Mouse (Mus musculus) urinary bladder, postnatal 36 days (tissue): Measurements from ENCODE around the gene Lrrc32.

Experiments
- DNase-seq, 2 experiments: peaks; one replicate each; pipeline ENCODE4 v3.0.0; 2022; ENCODE audit warnings: low spot score in 2 of 2, mixed read lengths in 1 of 2

The Lrrc32 gene

DNA sequence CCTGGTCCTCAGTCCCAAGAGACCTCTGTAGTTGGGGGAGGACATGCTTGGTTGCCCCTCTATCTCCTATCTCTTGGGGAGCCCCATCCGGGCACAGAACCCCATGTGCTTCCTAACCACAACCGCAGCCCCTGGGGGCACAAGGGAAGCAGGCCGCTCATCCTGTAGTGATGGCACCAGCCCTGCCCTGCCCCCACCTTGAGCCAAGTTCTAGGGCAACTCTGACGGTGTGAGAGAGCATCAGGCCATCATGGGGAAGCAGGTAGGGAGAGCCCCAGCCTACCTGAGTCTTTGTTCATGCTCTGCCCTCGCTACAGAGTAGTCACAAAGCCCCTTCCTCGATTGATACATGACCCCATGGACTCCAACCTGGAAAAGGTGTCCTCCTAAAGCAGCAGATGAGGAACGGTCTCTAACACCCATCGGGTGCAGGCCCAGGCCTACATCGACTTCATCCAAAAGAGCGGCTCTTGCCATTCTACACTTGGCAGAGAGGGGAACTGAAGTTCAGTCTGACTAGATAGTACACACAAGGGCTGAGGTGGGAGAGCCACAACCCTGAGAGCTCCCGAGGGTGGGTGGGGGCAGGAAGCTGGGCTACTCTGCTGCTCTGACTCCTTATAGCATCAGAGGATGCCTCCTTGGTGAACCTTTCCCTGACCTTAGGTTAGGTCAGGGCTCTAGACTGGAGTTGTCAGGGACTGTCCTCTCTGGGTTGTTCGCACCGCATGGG, 519 bp upstream of the Lrrc32 start:
- no peak for DNase-seq

DNA sequence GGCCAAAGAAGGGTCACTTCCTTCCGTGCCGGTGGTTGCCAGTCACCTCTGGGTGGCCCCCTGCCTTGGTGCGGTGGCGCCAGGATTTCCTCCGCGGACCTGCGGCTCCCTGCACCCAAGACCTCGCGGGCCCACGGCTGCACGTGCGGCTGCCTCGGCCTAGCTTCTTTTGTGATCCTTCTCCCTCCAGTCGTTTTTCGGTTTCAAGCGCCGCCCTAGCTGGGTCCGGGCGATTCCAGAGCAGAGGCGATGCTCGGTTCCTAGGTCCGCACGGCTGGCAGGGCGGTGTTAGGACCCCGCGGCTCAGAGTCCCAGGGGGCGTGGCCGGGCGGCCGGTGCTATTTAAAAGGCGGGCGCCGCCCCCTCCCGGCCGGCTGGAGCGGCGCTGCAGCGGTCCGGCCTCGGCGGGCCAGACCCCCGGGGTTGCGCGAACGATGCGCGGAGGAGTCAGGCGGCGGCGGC, 571 bp downstream of the Lrrc32 start:
- peak; percentile 59 to 79 for DNase-seq

DNA sequence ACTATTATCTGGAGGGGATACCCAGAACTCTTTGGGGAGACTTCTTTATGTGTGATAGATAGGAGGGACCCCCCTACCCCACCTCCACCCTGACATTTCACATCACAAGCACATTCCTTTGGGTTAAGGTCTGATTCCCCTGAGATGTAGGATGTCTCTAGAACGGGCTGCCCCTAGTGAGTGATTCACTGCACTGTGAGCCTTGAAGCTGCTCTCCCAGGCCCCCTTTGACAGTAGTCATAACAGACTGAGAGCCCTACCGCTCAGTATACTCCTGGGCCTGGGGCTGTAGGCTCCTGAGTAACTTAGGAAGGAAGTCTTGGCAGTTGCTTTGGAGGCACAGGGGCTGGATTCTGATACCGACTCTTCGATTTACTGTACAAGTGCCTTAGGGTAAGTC, 1.2 kb downstream of the Lrrc32 start:
- no peak for DNase-seq

DNA sequence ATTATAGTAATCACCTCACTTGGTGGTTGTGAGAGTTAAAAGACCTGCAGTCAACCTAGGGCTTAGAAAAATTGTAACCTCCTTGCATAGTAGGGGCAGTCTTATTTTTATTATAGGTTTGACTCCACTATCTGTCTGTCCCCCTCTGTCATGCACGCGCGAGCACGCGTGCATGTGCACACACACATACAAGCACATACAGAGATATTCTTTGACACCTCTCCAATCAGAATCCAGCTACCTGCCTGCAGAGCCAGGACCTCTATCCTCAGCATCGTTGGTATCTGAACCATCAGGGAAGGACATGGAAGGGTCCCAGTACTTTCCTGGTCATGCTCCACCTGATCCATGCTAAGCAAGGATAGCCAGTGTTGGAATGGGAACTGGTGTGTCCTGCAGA, 1.8 kb downstream of the Lrrc32 start:
- no peak for DNase-seq

DNA sequence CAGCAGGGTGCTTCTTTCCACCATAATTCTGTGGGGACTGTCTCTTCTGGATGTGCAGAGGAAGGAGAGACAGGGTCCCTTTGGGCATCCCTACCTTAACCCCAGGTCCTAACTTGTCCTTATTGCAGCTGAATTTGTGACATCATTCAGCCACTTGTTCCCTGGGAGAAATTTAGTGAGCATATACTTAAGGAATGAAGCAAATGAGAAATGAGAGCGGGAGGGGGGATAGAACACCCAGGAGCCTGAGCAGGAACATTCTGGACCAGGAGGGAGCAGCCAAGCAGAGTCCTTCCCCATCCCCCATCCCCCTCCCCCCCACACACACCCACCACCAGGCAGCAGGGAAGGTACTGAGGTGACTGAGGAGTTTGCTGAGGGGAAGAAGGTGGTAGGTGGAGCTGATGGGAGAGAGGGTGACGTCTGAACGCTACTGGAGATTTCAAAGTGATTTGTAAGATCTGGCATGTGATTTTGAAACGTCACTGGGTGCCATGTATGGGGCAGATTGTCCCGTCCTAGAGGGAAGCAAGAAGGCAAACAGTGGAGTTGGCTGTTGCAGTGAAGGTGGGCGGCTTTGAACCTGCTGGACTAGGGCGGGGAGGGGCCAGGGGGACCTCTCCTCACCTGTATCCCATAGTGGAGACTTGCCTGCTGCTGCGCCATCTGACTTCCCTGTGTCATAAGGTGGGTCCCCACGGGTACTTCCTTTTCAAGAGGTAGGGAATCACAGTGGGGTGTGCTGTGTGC, 2.5 kb downstream of the Lrrc32 start:
- DNase-seq = no peak

DNA sequence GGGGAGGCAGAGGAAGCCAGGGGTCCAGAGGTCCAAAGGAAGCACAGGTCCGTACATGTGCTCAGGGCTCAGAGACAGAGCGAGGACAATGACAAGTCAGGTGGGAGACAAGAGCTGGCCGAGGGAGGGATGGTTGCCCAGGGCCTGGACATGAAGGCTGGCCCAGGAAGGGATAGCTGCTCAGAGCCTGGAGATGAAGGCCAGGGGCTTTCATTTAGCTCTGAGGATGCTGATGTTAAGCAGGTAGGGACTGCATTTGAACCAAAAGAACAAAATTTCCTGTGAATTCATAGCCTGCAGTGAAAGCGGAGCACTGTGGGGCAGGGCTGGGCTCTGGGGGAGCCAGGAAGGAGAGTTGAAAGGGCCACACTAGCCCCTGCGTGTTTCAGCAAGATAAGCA, 3.2 kb downstream of the Lrrc32 start:
- no peak for DNase-seq

DNA sequence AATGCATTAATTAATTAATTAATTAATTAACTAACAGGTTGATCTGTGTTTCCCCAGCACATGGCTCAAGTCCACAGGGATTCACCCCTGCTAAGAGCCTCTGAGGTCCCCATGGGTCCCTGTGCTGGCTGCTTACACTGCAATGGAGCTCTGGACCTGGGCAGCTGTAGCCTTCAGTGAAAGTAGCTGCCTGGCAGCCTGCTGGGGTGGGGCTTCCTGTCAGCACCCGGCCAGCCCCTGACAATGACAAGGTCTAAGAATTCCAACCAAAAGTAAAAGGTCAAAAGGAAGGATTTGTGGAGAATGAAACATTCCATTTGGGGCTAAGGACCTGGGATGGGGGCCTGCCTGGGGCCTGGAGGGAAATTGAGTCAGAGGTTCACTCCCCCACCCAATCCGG, 4.2 kb downstream of the Lrrc32 start:
- DNase-seq = no peak

DNA sequence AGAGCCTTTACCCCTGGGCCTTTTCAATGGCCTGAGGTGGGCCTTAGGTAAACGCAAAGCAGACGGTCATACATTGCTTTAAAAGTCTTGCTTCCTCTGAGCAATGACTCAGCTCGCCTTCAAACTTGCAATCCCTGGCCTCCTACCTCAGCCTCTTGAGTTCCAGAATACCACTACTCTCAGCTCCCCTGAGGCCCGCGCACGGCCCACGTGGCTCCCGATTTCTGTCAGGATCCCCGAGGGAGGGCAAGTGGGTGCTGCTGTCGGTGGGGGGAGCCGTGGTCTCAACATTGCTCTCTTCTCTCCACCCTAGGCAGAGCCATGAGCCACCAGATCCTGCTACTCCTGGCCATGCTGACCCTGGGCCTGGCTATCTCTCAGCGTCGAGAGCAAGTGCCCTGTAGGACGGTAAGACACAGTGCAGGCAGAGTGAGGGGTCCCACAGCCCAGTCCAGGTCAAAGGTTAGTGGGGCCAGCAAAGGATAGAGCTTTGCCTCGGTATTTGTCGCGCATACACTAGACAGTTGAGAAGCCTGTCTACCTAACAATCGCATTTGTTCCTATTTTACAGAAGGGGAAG, 4.9 kb downstream of the Lrrc32 start:
- no peak for DNase-seq

DNA sequence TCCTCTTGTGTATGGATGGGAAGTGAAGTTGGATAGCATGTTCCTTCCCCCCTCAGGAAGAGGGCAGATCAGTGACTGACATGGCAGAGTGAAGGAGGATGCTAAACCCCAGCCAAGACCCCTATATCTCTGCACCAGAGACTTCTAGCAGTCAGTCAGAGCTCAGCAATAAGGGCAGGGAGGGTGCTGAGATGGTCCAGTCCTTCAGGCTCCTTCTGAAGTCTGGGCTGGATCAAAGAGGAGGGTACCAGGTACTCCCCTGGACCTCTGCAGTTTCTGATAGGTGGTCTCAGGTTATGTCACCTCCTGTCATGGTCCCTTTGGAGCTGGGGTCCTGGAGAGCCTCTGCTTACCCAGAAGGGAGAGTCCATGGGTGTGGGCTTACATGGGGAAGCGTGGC, 6.5 kb downstream of the Lrrc32 start:
- DNase-seq = no peak

DNA sequence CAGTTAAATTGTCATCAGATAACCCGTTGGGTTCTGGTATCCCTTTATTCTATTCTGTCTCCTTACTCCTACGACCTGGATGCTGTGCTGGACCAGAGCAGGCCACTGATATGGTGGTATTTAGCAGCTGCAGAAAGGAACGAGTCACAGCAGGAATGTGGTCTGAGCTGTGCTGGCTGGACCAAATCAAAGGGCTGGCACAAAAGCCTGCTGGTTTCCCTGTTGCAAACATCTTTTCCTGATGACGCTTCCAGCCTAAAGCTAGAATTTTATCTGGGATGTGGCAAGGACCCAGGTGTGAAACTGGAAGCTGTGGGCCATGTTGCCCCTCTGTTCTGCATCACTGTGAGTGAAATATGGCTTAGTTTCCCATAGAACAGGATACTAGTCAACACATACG, 8.4 kb downstream of the Lrrc32 start:
- no peak for DNase-seq

DNA sequence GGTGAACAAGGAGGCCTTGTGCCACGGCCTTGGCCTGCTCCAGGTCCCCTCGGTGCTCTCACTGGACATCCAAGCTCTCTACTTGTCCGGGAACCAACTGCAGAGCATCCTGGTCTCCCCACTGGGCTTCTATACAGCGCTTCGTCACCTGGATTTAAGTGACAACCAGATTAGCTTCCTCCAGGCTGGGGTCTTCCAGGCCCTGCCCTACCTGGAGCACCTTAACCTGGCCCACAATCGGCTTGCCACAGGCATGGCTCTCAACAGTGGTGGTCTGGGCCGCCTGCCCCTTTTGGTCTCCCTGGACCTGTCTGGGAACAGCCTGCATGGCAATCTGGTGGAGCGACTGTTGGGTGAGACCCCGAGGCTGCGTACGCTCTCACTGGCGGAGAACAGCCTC, 9.0 kb downstream of the Lrrc32 start:
- no peak for DNase-seq

DNA sequence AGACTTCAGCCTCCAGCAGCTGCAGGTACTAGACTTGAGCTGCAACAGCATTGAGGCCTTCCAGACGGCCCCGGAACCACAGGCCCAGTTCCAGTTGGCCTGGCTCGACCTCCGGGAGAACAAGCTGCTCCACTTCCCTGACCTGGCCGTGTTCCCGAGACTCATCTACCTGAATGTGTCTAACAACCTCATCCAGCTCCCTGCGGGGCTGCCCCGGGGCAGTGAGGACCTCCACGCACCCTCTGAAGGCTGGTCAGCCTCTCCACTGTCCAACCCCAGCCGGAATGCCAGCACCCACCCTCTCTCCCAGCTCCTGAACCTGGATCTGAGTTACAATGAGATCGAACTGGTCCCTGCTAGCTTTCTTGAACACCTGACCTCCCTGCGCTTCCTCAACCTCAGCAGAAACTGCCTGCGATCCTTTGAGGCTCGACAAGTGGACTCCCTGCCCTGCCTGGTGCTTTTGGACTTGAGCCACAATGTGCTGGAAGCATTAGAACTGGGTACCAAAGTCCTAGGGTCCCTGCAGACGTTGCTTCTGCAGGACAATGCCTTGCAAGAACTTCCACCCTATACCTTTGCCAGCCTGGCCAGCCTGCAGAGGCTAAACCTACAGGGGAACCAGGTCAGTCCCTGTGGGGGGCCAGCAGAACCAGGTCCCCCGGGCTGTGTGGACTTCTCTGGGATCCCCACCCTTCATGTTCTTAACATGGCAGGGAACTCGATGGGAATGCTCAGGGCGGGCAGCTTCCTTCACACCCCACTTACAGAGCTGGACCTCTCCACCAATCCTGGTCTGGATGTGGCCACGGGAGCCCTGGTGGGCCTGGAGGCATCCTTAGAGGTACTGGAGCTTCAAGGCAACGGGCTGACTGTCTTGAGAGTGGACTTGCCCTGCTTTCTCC, 9.8 kb downstream of the Lrrc32 start:
- no peak for DNase-seq

DNA sequence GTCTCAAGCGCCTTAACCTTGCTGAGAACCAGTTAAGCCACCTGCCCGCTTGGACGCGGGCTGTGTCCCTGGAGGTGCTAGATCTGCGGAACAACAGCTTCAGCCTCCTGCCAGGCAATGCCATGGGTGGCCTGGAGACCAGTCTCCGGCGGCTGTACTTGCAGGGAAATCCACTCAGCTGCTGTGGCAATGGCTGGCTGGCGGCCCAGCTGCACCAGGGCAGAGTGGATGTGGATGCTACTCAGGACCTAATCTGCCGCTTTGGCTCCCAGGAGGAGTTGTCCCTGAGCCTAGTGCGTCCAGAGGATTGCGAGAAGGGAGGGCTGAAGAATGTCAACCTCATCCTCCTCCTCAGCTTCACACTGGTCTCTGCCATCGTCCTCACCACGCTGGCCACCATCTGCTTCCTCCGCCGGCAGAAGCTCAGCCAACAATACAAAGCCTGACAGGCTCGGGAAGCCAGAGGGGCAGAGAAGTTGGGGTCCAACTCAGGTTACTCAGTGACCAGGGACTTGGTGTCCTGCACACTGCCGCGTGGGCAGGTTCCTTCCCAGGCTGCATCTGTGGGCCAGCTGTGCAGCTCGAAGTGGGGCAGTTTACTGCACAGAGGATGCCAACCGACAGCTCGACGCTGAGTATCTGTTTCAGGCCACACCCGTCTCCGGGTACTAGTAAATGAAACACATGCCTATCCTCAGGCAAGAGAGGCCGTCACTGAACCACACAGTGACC, 10.6 kb downstream of the Lrrc32 start:
- DNase-seq = no peak

DNA sequence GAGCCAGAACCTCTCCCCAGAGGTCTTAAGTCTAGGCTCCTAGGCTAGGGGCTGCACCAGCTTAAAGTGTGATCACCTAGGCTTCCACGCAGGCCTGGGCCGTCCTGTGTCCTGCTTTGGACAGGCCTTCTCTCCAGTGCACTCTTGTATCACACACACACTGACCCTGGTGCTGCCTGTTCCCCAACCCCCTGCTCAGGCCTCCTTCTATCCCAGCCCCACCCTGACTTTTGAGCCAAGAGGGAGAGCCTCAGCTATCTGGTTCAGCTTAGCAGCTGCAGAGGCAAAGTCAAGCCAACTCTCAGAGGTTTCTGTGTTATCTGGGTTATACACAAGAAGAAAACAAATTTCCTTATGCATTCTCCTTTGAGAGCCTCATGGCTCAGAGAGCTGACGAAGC, 11.4 kb downstream of the Lrrc32 start:
- peak in 1 of 2 experiments; percentile 69 for DNase-seq

DNA sequence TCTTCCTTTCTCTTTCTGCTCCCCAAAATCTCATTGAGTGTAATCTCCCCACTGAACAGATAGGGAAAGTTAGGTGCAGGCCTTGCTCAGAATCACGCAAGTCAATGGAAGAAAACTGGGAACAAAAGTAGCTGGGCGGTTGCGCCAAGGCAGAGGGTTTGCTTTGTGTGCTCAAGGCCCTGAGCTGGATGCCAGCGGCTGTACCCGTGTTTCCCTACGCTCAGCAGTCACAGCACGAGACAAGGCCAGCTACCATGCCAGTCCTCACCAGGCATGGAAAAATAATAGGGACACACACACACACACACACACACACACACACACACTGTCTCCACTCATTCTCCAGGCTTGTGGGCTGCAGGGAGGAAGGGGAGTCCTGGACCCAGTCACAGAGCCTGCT, 12.0 kb downstream of the Lrrc32 start:
- no peak for DNase-seq

DNA sequence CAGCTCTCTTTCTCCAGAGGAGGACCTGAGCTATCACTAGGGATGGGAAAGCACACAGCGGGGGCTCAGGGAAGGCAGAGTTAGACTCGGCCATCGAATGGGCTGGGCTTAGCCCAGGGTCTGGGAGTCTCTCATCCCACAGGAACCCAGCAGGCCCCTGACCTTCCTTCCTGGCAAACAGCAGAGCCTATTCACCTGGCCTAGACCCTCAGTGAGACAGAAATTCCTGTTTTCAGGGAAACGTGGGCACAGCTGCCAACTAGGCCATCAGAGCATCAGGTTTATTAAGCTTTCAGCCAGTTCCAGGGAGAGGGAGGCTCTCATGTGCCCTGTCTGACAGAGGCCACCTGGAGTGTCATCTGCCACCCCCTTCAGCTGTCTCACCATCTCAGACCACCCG, 13.8 kb downstream of the Lrrc32 start:
- no peak for DNase-seq

DNA sequence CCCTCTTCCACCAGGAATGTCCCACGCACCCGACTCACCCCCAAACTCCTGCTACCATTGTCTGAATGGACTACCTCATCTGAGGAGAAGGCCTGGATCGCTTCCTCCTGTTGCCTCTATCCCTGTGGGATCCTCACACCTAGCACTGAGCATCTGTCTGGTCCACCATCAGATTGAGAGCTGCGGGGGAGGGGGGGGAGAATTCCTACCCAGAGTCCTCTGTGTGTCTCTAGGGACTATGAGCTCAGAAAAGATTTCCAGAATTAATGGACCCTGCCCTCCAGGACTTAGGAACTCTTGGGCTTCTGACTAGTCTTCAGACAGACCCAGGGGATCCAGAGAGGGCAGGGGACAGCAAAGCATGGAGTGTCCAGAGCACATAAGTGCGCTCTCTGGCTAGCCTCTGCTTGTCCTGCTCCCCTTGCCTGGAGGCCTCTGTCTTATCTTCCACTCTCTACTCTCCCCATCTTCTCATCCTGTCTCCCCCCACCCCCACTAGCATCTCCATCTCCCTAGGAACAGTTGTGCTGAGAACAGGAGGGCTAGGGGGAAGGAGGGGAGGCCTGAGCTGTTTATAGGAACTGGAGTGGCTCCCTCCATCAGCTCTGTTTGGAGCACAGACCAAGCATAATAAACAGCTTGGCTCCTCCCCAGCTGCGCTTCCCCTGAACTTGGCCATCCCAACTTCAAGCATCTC, 15.0 kb downstream of the Lrrc32 start:
- DNase-seq = no peak

DNA sequence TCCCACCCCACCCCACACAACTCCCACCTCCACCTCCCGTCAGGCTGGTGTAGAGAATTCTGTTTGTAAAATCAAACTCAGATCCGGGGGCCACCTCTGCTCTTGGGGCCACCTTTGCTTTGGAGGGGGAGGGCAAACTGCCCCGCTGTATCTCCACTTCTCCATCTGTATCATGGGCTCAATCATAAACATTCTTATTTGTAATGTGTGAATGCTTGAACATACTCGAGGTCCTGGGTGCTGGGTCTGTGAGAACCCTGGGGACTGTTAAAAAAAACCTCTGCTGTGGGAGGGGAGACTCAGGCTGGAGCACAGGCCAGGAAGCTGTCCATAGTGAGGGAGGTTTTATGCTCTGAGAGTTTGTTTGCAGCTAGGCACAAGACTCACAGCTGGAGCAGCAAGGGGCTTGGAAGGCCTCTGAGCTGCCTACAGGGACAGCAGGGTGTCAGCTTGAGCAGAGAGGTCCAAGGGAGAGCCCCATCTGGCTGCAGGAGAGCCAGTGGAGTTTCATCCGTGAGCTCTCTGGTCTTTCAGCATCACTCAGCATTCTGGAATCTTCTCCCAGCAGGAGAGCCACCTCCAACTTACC, 15.7 kb downstream of the Lrrc32 start:
- no peak for DNase-seq

DNA sequence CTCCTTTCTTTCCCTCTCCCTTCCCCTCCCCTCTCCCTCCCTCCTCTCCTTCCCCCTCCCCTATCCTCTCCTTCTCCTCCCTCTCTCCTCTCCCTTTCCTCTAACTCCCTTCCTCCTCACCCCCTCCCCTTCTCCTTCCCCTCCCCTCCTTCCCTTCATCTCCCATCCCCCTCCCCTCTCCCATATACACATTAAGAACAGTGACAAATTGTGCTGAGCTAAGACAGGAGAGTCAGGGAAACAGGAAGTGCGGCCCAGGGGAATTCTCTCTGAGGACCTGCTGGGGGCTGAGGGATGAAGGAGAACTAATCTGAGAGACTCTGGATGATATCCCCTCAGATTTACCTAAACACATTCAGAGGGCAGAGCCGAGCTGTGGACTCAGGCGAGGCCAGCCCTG, 16.6 kb downstream of the Lrrc32 start:
- DNase-seq = no peak
